Mouse (Mus musculus) heart, postnatal 0 days (tissue): ENCODE measurements around the gene Iqcg.

ENCODE experiments used
- CTCF ChIP-seq: IDR thresholded peaks from 2 replicates; pipeline ENCODE4 v1.5.1; 2016; ENCODE audit warnings: antibody characterized with exemption, control low read depth, low read depth
- EP300 ChIP-seq: IDR thresholded peaks from 2 replicates; pipeline ENCODE4 v1.6.1; 2016; ENCODE audit warnings: antibody characterized with exemption, low read depth

- TF ChIP-seq EP300 (no peak), CTCF (no peak)
Observed at GRCm38 (mm10) chr16:33036006-33036405, 20.0 kb downstream of the Iqcg start.
